Mouse (Mus musculus): Measurements from ENCODE around the gene Smim4. TPM values are rescaled to one million over a fixed set of nuclear protein-coding genes. Genes with fewer than 3 reads are reported as not detected.

Gene Smim4
- total RNA-seq, 2 experiments from 2014 or later = 27.3 to 28.2 TPM

DNA sequence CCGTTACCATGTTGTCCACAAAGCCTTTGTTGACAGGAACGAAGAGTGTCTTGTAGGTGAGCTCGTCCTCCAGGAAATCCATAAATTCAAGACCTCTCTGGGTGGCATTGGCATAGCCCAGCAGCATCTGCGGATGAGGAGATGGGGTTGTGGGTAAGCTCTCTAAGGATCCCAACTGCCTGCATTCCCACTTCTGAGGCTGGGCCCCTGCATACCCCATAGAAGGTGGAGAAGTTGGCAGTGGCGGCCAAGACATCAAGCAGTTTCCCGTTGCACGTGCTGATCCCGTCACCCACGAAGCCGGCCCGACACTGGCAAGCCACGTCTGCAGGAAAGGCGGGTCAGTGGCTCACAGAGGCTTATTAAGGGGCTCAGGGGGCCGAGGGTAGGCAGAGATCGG lies 11.4 kb upstream of the Smim4 start:
- intact Hi-C loops (cut with DNase I) = no loop called here
- no peak for DNase-seq (ENCODE audit: low spot score in 2 of 2)

DNA sequence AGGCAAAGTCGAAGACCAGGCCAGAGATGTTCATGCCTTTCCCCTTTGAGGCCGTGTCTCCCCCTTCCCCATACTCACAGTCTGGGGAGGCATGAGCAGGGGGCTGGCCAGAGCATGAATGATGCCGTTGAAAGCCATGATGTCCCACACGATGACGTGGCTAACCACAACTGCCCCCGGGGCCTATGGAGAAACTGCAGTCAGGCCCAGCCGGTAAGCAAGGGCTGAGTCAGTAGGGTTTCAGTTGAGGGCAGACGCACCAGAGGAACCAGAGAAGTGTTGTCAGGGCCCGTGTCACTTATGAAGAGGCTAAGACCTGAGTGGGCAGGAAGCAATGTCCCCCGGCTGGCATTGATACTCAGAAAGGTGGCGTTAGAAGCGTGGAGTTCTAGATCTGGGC lies 10.9 kb upstream of the Smim4 start:
- intact Hi-C loops (cut with DNase I) = no loop called here

DNA sequence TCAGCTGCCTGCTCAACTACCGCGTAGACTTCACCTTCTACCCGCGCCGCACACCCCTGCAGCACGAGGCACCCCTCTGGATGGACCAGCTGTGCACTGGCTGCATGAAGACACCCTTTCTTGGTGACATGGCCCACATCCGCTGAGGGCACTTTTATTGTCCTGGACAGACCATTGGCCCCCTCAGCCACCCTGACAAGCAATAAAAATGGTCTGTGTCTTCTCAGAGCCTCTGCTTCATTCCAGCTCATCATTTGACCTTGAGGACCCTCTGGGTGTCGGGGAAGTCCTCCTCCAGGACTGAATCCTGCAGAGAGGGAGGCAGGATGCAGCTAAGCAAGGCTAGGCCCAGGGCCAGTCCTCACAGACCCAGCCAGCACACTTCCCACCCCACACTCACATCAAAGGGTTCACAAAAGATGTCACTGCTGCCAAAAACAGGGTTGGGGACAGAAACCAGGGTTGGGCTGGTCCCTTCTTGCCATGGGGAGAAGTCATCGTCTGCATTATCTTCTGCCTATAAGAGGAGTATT lies 10.2 kb upstream of the Smim4 start:
- intact Hi-C loops (cut with DNase I) = no loop called here
- no peak for DNase-seq (ENCODE audit: low spot score in 2 of 2)

More for the DNA sequence above, 10.9 kb upstream of the Smim4 start:
- DNase-seq (ENCODE audit: low spot score in 2 of 2) = no peak

DNA sequence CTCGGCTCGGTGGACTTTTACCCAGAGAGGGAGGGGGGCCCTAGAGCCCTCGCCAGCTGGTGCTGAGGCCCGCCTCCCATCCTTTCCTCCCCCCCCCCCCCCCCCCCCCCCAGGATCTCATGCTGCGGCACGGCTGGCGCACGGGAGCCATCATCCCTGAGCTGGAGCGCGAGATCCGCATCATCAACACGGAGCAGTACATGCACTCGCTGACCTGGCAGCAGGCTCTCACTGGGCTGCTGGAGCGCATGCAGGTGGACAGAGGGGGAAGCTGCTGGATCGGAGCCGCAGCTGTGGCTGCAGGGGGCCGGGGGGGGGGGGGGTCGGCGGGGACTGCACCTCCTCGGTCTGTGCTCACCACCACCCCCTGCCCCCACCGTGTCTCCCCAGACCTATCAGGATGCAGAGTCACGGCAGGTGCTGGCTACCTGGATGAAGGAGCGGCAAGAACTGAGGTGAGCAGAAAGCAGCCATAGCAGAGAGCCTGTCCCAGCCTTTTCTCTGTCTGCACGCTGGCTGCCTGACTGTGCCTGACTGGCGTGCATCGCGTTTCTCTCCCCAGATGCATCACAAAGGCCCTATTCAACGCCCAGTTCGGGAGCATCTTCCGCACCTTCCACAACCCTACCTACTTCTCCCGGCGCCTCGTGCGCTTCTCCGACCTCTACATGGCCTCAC lies 9.6 kb upstream of the Smim4 start:
- intact Hi-C loops (cut with DNase I) = no loop called here
- DNase-seq (ENCODE audit: low spot score in 2 of 2) = no peak

DNA sequence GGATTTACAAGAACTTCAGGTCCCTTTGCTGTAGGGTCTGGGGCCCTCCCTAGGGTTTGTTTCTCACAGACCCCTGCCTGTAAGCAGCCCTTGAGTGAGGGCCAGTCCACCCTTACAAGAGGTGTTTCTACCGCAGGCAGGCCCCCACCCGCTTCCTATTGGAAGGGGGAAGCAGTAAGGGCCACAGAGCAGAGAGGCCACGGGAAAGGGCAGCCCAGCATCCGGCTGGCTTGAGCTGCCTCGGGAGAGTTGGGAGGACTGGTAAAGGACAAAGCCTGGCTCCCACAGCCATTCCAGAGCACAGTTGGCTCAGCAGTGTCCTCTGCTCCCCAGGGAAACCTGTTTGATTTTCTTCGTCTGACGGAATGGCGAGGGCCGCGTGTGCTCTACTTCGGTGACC lies 9.0 kb upstream of the Smim4 start:
- intact Hi-C loops (cut with DNase I) = no loop called here
- no peak for DNase-seq (ENCODE audit: low spot score in 2 of 2)

DNA sequence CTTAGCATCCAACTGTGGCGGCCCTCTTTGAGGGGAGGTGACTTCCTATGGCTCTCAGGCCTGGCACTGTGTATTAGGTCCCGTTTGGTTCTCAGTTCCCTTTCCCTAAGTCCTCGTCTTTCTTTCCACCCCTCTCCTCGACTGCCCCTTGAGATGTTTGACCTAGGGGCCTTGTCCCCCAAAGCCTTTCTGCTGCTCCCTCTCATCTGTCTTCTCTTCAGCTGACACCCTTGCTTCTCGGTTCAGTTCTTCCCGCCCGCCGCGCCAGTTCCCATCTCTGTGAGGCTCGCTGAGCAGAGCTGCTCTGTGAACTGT lies 8.5 kb upstream of the Smim4 start:
- intact Hi-C loops (cut with DNase I) = no loop called here
- DNase-seq (ENCODE audit: low spot score in 2 of 2) = no peak

DNA sequence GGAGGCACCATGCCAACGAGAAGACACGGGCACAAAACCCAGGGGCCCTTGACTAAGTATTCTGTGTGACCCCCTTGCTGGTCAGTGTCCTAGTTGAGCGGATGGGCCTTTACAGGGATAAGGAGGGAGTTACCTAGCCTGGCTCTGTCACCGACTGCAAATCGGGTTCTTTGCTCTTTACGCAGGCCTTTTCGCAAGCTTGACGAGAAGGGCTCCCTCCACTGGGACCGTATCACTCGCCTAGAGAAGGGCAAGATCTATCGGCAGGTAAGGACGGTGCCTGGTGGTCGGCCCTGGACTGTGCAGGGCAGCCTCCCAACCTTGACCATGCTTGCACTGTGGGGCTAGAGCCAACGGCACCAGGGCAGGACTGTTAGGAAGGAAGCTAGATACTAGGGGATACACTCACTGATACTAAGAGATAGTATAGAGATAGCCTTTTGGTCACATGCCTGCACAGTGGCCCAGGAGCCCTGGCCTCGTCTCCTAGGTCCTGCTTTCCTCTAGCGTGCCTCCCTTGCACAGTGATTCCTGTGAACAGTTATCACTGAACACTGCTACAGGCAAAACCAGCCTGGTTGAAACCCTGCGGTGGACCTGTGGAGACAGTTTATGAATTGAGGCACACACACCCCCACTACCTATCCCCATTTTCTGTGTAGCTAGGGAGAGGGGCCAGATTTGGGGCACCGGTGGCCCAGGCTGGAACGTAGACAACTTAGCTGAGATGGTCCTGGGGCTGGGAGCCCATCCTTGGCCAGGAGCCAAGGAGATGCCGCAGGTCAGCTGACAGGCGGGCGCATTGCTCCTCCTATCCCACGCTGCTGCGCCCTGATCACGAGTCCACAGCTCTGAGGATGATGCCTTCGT lies 7.9 kb upstream of the Smim4 start:
- intact Hi-C loops (cut with DNase I) = no loop called here
- no peak for DNase-seq (ENCODE audit: low spot score in 2 of 2)

DNA sequence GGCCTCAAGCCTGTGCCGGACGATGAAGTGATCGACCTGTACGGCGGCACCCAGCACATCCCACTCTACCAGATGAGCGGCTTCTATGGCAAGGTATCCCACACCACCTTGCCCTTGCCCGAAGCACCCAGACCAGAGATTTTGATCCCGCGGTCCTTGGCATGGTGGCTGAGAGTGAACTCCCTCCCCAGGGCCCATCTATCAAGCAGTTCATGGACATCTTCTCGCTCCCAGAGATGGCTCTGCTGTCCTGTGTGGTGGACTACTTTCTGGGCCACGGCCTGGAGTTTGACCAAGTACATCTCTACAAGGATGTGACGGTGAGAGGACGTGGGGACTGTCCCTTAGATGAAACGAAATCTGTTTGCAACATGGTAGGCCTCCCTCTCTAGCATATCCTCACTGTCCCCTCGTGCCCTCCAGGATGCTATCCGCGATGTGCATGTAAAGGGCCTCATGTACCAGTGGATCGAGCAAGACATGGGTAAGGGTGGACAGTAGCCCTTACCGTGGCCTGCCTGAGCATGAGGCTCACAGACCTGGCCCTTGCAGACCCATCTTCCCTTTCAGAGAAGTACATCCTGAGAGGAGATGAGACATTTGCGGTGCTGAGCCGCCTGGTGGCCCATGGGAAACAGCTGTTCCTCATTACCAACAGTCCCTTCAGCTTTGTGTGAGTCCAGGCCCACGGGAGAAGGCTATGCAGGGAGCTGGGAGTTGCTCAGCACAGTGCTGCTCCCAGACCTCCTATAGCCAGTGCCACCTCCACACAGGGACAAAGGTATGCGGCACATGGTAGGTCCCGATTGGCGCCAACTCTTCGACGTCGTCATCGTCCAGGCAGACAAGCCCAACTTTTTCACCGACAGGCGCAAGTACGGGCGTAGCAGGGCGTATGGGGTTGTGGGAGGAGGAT lies 7.0 kb upstream of the Smim4 start:
- DNase-seq (ENCODE audit: low spot score in 2 of 2) = no peak
- intact Hi-C loops (cut with DNase I) = no loop called here

DNA sequence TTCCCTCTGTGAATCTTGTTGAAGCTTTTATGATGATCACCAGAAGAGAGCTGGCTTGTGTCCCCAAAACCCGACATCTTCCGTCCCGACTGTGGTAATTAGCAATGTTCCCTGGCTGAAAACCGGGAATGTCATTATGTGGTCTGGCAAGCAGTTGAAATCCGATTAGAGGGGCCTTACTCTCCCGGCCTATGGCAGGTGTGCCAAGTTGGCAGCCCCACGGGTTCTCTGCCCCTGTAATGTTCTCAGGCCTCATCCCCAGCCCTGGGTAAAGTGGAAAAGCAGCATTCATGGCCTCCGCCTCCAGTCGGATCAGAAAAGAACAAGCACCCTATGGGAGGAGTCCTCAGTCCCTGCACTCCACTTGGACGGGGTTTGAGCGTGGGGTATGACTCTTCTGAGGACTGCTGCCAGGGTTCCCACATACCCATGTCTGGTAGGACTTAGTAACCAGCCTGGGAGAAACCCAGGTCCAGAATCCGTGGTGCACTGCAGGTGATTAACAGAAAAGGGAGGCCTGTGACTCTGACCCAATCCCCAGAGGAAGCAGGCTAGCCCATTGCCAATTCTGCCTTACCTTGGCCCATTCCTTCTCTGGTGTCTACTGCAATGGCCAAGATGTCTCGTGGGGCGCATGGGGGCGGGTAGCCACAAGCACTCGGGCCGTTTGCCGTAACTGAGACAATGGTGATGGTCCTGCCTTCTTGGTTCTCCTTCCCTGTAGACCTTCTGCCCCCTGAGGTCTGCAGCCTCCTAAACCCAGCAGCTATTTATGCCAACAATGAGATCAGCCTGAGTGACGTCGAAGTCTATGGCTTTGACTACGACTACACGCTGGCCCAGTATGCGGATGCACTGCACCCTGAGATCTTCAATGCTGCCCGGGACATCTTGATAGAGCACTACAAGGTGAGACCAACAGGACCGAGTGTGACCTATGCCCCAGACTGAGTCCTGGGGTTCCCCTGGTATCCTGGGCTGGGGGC lies 5.6 kb upstream of the Smim4 start:
- DNase-seq (ENCODE audit: low spot score in 2 of 2) = peak in 1 of 2 experiments; percentile 28
- intact Hi-C loops (cut with DNase I) = loop anchor here (5.0 kb wide), 1 partner anchor 63 kb away; no protein-coding TSS in a partner anchor

DNA sequence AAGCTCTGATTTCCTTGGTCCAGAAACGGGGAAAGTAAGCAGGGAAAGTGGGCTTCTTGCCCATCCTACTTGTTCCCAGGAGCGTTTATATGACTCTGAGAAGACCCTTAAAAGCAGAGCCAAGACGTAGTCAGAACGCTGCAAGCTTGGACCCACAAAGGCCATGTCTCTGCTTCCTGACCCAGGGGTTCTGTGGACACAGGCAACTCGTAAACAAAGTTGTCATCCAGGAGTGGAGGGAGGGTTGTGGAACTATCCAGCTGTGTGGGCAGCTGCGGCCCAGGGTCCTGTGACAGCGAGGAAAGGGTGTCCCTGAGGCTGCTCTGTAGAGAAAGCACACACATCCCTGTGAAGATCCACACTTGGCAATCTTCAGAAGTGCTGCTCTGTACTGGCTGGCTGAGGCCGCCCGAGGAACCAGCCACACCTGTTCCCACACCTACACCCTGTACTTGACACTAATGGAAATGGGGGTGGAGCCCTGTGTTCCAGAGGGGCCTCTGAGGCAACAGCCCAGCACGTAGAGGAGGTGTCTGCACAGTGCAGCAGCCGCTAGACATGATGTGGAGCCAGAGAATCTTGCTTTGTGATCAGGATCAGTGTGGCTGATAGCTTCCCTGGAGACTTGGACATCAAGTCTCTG lies 4.4 kb upstream of the Smim4 start:
- intact Hi-C loops (cut with DNase I) = loop anchor here (5.0 kb wide), 1 partner anchor 64 kb away; no protein-coding TSS in a partner anchor
- peak; percentile 20 to 33 for DNase-seq (ENCODE audit: low spot score in 2 of 2)

DNA sequence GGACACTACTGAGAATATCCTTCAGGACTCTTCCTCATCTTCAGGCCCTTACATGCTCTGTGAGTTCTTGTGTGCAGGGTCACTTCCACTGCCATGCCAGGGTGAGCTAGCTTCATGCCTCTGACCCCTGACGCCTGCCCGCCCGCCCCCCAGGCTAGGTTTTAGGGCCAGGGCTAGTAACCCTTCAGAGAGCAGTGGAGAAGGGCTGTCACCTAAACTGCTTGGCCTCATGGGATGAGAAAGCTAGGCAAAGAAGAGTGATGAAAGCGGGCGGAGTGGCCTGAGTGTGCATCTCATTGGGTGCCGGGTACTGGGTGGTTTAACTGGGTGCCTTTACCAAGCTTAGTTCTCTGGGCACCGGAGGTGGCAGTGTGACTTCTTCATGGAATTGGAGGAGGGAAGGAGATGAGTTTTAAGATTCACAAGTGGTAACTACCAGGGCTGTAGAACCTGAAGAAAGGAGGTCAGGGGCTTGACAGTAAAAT lies 3.8 kb upstream of the Smim4 start:
- intact Hi-C loops (cut with DNase I) = loop anchor here (5.0 kb wide), 1 partner anchor 65 kb away; no protein-coding TSS in a partner anchor
- no peak for DNase-seq (ENCODE audit: low spot score in 2 of 2)

DNA sequence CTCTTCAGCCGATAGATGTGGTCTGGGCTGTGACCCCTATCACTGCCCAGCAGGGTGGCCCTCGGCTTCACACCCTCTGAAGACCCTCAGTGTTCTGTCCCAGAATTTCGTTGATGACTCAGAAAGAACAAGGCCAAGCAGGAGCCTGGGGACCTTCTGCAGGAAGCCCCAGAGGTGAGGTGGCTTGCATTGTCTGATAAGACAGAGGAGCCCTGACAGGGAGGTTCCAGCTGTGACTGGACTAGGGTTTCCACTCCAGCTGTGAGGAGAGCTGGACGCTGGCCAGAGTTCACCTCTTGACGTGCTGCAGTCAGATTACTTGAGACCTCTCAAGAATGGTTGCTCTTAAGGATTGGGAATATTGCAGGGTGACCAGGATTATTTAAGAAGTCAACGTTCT lies 3.3 kb upstream of the Smim4 start:
- intact Hi-C loops (cut with DNase I) = loop anchor here (5.0 kb wide), 1 partner anchor 65 kb away; no protein-coding TSS in a partner anchor
- DNase-seq (ENCODE audit: low spot score in 2 of 2) = no peak

DNA sequence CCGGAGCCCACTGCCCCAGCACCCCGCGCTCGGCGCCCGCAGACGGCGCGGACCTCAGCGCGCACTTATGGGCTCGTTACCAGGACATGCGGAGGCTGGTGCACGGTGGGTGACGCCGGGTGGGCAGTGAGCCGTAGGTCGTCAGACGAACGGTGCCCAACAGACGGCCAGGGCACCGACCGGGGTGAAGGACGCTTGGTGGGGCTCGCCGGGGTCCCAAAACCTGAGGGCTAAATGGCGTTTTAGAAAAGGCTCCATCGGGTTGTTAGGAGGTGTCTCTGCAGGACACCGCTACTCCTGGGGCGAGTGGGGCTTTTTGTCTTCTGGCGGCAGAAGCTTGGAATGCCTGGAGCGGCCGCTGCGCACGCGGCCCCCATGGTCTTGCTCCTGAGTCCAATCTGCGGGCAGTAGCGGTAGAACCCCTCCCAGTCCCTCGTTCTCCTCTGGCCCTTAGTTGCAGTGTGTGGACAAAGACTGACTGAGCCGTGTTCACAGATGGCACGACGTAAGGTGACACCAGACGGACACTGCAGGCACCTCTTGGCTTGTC lies 2.6 kb upstream of the Smim4 start:
- intact Hi-C loops (cut with DNase I) = loop anchor here (5.0 kb wide), 1 partner anchor 66 kb away; no protein-coding TSS in a partner anchor
- no peak for DNase-seq (ENCODE audit: low spot score in 2 of 2)

DNA sequence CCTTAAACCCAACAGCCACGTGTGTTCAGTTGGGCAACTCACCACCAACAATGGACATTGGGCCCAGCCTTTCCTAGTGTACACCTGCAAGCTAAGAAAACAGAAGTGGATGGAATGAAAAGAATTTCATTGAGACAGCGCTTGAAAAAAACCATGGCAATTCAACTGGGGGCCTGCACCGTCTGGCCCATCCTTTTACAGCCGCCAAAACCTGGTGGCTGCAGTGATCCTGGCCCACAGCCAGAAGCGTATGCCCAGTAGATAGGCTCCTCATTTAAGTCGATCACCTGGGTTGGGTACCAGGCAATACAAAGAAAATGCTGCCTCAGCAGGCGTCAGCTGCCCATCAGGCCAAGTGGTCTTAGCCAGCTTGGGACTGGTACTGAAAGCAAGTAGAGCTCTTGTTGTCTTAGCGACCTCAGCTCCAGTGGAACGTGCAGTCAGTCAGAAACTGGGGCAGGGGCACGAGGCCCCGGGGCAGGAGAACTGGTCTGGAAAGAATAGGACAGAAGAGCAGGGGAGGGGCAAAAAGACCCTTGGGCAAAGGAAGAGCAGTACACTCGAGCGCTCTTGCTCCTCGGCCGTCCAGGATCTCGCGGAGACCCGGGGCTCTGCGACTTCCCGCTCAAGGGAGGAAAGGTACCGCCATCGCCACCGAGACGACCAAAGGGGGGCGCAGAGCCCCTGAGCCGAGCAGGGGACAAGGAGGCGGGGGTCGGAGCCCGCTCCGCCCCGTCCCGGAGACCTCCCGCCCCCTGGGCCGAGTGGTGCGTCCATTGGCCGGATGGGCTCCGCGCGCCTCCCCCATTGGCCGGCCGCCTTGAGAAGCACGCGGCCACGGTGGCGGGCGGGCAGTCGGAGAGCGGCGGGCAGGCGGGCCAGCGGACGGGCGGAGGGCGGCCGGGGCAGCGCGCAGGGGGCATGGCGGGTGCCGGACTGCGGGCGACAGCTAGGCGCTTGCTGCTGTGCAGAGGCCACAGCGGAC lies 1.8 kb upstream of the Smim4 start, which contains the start of gene Nt5dc2:
TSS of gene Nt5dc2 (plus strand) at position 818 of the 985 bp plus-strand sequence.
- DNase-seq (ENCODE audit: low spot score in 2 of 2) = peak; percentile 62 to 75
- intact Hi-C loops (cut with DNase I) = loop anchor here (5.0 kb wide), 1 partner anchor 67 kb away; no protein-coding TSS in a partner anchor

DNA sequence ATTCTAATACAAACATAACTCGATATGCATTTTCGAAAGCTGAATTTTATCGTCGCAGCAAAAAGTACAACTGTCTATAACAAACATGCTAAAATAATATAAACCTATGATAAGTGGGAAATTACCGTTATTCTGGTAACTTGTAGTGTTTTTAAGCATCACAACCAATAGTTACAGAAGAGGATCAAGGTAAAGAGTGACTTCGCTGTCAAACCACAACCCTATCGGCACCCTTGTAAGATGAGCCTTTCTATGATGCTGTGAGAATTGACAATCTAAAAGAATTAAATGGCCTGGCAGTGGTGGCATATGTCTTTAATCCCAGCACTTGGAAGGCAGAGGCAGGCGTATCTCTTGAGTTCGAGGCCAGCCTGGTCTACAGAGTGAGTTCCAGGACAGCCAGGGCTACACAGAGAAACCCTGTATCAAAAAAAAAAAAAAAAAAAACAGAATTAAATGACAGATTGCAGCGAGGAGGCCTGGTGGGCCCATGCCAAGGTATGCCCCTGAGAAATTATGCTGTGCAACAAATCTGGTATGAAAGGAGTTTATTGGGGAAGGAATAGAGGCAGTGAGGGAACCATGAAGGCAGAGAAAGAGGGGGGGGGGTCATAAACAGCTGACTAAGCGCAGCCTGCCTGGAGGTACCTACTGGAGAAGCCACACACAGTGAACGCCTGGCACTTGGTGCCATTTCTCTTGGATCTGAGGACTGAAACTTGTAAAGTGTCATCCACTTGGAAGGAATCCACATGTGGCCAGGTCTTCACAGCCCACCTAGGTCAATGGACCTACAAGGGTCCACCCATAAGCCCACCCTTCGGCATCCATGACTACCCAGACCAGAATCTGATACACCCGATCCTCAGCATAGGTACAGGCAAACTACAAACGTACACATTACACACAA lies 825 bp upstream of the Smim4 start:
- intact Hi-C loops (cut with DNase I) = loop anchor here (5.0 kb wide), 1 partner anchor 68 kb away; no protein-coding TSS in a partner anchor
- no peak for DNase-seq (ENCODE audit: low spot score in 2 of 2)
